Mouse (Mus musculus) myocyte (in vitro differentiated cells): ENCODE results near the gene Cep72.
"Not testable (repeated sequence)": the region's sequence is repeated elsewhere in the genome, so short reads cannot be mapped to it uniquely, and the experiment has no call there.

ENCODE experiments used
- CEBPB ChIP-seq: IDR thresholded peaks from 2 replicates; pipeline ENCODE4 v1.6.1; 2011; ENCODE audit warnings: mild to moderate bottlenecking, moderate library complexity; ENCODE audit not compliant: poor library complexity, insufficient read depth, severe bottlenecking
- MAX ChIP-seq: IDR thresholded peaks from one replicate; pipeline ENCODE4 v1.6.1; 2011; ENCODE audit warnings: low read depth, mild to moderate bottlenecking, control low read depth
- POLR2A ChIP-seq: IDR thresholded peaks from one replicate; pipeline ENCODE4 v1.6.1; 2011; ENCODE audit warnings: low read depth, mild to moderate bottlenecking, control low read depth, moderate library complexity; ENCODE audit not compliant: insufficient read length
- POLR2AphosphoS2 ChIP-seq: IDR thresholded peaks from one replicate; pipeline ENCODE4 v1.6.1; 2011; ENCODE audit warnings: low read depth, control low read depth; ENCODE audit not compliant: insufficient read length
- REST ChIP-seq: IDR thresholded peaks from one replicate; pipeline ENCODE4 v1.6.1; 2011; ENCODE audit warnings: mild to moderate bottlenecking, control low read depth, moderate library complexity; ENCODE audit not compliant: insufficient read depth, insufficient read length
- SRF ChIP-seq: IDR thresholded peaks from one replicate; pipeline ENCODE4 v1.6.1; 2011; ENCODE audit warnings: low read depth; ENCODE audit not compliant: control insufficient read depth, insufficient read length
- TCF12 ChIP-seq: IDR thresholded peaks from one replicate; pipeline ENCODE4 v1.6.1; 2011; ENCODE audit warnings: mild to moderate bottlenecking, control low read depth; ENCODE audit not compliant: poor library complexity, insufficient read depth, severe bottlenecking
- TCF3 ChIP-seq: IDR thresholded peaks from one replicate; pipeline ENCODE4 v1.6.1; 2011; ENCODE audit warnings: low read depth, control low read depth; ENCODE audit not compliant: insufficient read length

DNA sequence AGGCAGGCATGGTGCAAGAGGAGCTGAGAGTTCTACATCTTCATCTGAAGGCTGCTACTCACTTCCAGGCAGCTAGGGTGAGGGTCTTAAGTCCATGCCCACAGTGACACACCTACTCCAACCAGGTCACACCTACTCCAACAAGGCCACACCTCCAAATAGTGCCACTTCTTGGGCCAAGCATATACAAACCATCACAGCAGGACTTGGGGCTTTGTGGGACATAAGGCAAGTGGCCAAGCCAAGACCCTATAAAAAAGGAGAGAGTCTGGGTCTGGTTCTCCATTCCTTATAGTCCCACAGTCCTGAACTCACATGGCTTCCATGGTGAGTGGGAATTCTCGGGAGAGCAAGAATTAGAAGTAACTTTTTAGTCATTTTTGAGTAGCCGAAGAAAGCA, 53.9 kb downstream of the Cep72 start:
- not testable (repeated sequence) for TF ChIP-seq TCF3, MAX, POLR2A, POLR2AphosphoS2, REST, TCF12, CEBPB, SRF
